Mouse (Mus musculus) hematopoietic multipotent progenitor cell, adult 10-12 weeks (in vitro differentiated cells): ENCODE results near the gene Cd69. TPM values are rescaled to one million over a fixed set of nuclear protein-coding genes. Genes with fewer than 3 reads are reported as not detected.

Experiments
- polyA plus RNA-seq: library from polyadenylated mRNA; stranded (reverse); fragments of >175 nt; gene quantifications from 2 replicates; pipeline ENCODE4 v1.2.3, GENCODE M21; 2012; ENCODE audit warnings: low replicate concordance

The Cd69 gene
- 0.56 and 2.8 TPM in 2 replicates for polyA plus RNA-seq

GRCm38 (mm10) chr6:129275220-129275619 lies at the start of gene Cd69:
Cd69 (minus strand) TSS chr6:129275436.

Other genes with a start within 250 kb of the Cd69 start
- 1.5 and 2.4 TPM in 2 replicates for gene Klrb1f, start 229.5 kb downstream of the Cd69 start, polyA plus RNA-seq
- not detected in 2 replicates for gene Clec2e, start 174.5 kb downstream of the Cd69 start, polyA plus RNA-seq
- 28.1 and 28.2 TPM in 2 replicates for gene Clec2d, start 94.8 kb downstream of the Cd69 start, polyA plus RNA-seq
- not detected in 2 replicates for gene 4922502D21Rik, start 56.4 kb upstream of the Cd69 start, polyA plus RNA-seq
- gene Clec12a, start 67.3 kb upstream of the Cd69 start, polyA plus RNA-seq, result 2.9 and 6.0 TPM in 2 replicates
- gene Clec12b, start 110.4 kb upstream of the Cd69 start, polyA plus RNA-seq, result not detected in 2 replicates
- gene Clec1b, start 121.9 kb upstream of the Cd69 start, polyA plus RNA-seq, result 0.21 TPM in 1 of 2 replicates, not detected in the other
- gene Clec9a, start 133.4 kb upstream of the Cd69 start, polyA plus RNA-seq, result 0.98 and 1.6 TPM in 2 replicates
- gene Clec1a, start 176.6 kb upstream of the Cd69 start, polyA plus RNA-seq, result 0.07 TPM in 1 of 2 replicates, not detected in the other
- gene Olr1, start 231.7 kb upstream of the Cd69 start, polyA plus RNA-seq, result 0.15 and 0.17 TPM in 2 replicates
- not detected in 2 replicates for gene Tmem52b, start 237.1 kb upstream of the Cd69 start, polyA plus RNA-seq